Mouse (Mus musculus): ENCODE data around the gene 4933405L10Rik. TPM values are rescaled to one million over a fixed set of nuclear protein-coding genes. Genes with fewer than 3 reads are reported as not detected.

4933405L10Rik gene
- total and polyA plus RNA-seq, 2 experiments from 2014 or later = 0.31 TPM; not detected in 1

- Histone ChIP-seq H3K9me3 (ENCODE audit: low read length) (no peaks in the 10 kb centered on the region), H3K36me3 (ENCODE audit: insufficient read depth) (peaks cover 36% of the 10 kb centered on the region), H3K4me3 (ENCODE audit: low read depth, low read length) (peak overlapping the region; percentile 71), H3K27ac (ENCODE audit: low read depth, low read length) (peak overlapping the region; percentile 85), H3K27me3 (ENCODE audit: insufficient read depth, low read length) (no peaks in the 10 kb centered on the region), H3K9ac (peak overlapping the region; percentile 81), H3K4me1 (ENCODE audit: insufficient read depth) (peaks cover 5% of the 10 kb centered on the region; the same call in 1 of the 2 replicates), H3K4me2 (ENCODE audit: low read depth) (peak overlapping the region; percentile 83)
- peak; percentile 78 for ATAC-seq
- 7% methylated on average over 40 of the region's 40 CpGs for WGBS
- TF ChIP-seq CTCF (IDR thresholded peaks at IDR 0.05; ENCODE audit: low read depth) = peak; percentile 57
- peak; percentile 65 for DNase-seq
These were observed 13.2 kb upstream of the 4933405L10Rik start for GRCm38 (mm10) chr8:105694051-105694799.

GRCm38 (mm10) chr8:105695080-105695780 is 12.2 kb upstream of the 4933405L10Rik start:
- ATAC-seq (no peak), DNase-seq (no peak)
- peak overlapping the region; percentile 81 for H3K9ac ChIP-seq
- H3K4me3 ChIP-seq (ENCODE audit: low read depth, low read length) = peak overlapping the region; percentile 71
- peaks cover 10% of the 10 kb centered on the region for H3K4me1 ChIP-seq (ENCODE audit: insufficient read depth)
- WGBS = 79% methylated on average over 30 of the region's 30 CpGs
- no peaks in the 10 kb centered on the region for H3K27me3 ChIP-seq (ENCODE audit: insufficient read depth, low read length)
- peak overlapping the region; percentile 83 for H3K4me2 ChIP-seq (ENCODE audit: low read depth)
- no peaks in the 10 kb centered on the region for H3K9me3 ChIP-seq (ENCODE audit: low read length)
- TF ChIP-seq CTCF (IDR thresholded peaks at IDR 0.05; ENCODE audit: low read depth) = no peak
- peaks cover 36% of the 10 kb centered on the region for H3K36me3 ChIP-seq (ENCODE audit: insufficient read depth)
- no peak overlapping the region for H3K27ac ChIP-seq (ENCODE audit: low read depth, low read length)

GRCm38 (mm10) chr8:105697196-105697780 is 10.2 kb upstream of the 4933405L10Rik start:
- Histone ChIP-seq H3K9ac (no peak overlapping the region), H3K4me3 (ENCODE audit: low read depth, low read length) (no peak overlapping the region), H3K9me3 (ENCODE audit: low read length) (no peaks in the 10 kb centered on the region), H3K36me3 (ENCODE audit: insufficient read depth) (peaks cover 36% of the 10 kb centered on the region), H3K27ac (ENCODE audit: low read depth, low read length) (no peak overlapping the region), H3K4me1 (ENCODE audit: insufficient read depth) (peaks cover 13% of the 10 kb centered on the region), H3K4me2 (ENCODE audit: low read depth) (no peak overlapping the region), H3K27me3 (ENCODE audit: insufficient read depth, low read length) (no peaks in the 10 kb centered on the region)
- 94% methylated on average over 17 of the region's 17 CpGs for WGBS
- no peak for DNase-seq
- TF ChIP-seq CTCF (IDR thresholded peaks at IDR 0.05; ENCODE audit: low read depth) = no peak
- no peak for ATAC-seq

GRCm38 (mm10) chr8:105698734-105699133 is 8.7 kb upstream of the 4933405L10Rik start:
- Histone ChIP-seq H3K4me1 (ENCODE audit: insufficient read depth) (peaks cover 15% of the 10 kb centered on the region), H3K9me3 (ENCODE audit: low read length) (no peaks in the 10 kb centered on the region), H3K4me3 (ENCODE audit: low read depth, low read length) (no peak overlapping the region), H3K9ac (no peak overlapping the region), H3K27ac (ENCODE audit: low read depth, low read length) (no peak overlapping the region), H3K4me2 (ENCODE audit: low read depth) (no peak overlapping the region), H3K27me3 (ENCODE audit: insufficient read depth, low read length) (no peaks in the 10 kb centered on the region), H3K36me3 (ENCODE audit: insufficient read depth) (peaks cover 40% of the 10 kb centered on the region)
- DNase-seq (no peak), ATAC-seq (no peak)
- 93% methylated on average over 5 of the region's 5 CpGs for WGBS
- TF ChIP-seq CTCF (IDR thresholded peaks at IDR 0.05; ENCODE audit: low read depth) = no peak

GRCm38 (mm10) chr8:105699488-105700215 is 7.8 kb upstream of the 4933405L10Rik start:
- Histone ChIP-seq H3K9ac (peak overlapping the region; percentile 62), H3K4me1 (ENCODE audit: insufficient read depth) (peaks cover 15% of the 10 kb centered on the region), H3K4me3 (ENCODE audit: low read depth, low read length) (peak overlapping the region; percentile 73), H3K4me2 (ENCODE audit: low read depth) (peak overlapping the region; percentile 81), H3K27me3 (ENCODE audit: insufficient read depth, low read length) (no peaks in the 10 kb centered on the region), H3K36me3 (ENCODE audit: insufficient read depth) (peaks cover 48% of the 10 kb centered on the region), H3K9me3 (ENCODE audit: low read length) (no peaks in the 10 kb centered on the region), H3K27ac (ENCODE audit: low read depth, low read length) (no peak overlapping the region)
- no peak for TF ChIP-seq CTCF (IDR thresholded peaks at IDR 0.05; ENCODE audit: low read depth)
- ATAC-seq = no peak
- WGBS = 89% methylated on average over 11 of the region's 11 CpGs
- no peak for DNase-seq

GRCm38 (mm10) chr8:105700566-105700965 is 6.9 kb upstream of the 4933405L10Rik start:
- Histone ChIP-seq H3K9ac (peak overlapping the region; percentile 62), H3K9me3 (ENCODE audit: low read length) (no peaks in the 10 kb centered on the region), H3K27me3 (ENCODE audit: insufficient read depth, low read length) (no peaks in the 10 kb centered on the region), H3K36me3 (ENCODE audit: insufficient read depth) (peaks cover 43% of the 10 kb centered on the region), H3K27ac (ENCODE audit: low read depth, low read length) (peak overlapping the region; percentile 94; the same call in 1 of the 2 replicates), H3K4me1 (ENCODE audit: insufficient read depth) (peaks cover 10% of the 10 kb centered on the region), H3K4me2 (ENCODE audit: low read depth) (peak overlapping the region; percentile 81), H3K4me3 (ENCODE audit: low read depth, low read length) (peak overlapping the region; percentile 73)
- no peak for DNase-seq
- ATAC-seq = peak; percentile 32
- TF ChIP-seq CTCF (IDR thresholded peaks at IDR 0.05; ENCODE audit: low read depth) = no peak
- 2% methylated on average over 21 of the region's 21 CpGs for WGBS

Data from forebrain, postnatal 0 days (tissue).